Mouse (Mus musculus) thymus, postnatal 10 days (tissue): Measurements from ENCODE around the gene Duxf3.
"Not testable (repeated sequence)": the region's sequence is repeated elsewhere in the genome, so short reads cannot be mapped to it uniquely, and the experiment has no call there.

ENCODE experiments used
- DNase-seq, 2 experiments: peaks; one replicate each; pipeline ENCODE4 v3.0.0; 2021; ENCODE audit warnings: low spot score in 2 of 2

Gene Duxf3

GRCm38 (mm10) chr10:58223161-58223560, 9.3 kb downstream of the Duxf3 start:
- not testable (repeated sequence) for DNase-seq

- DNase-seq, result not testable (repeated sequence)
Observed at GRCm38 (mm10) chr10:58221571-58221970, 10.9 kb downstream of the Duxf3 start.

GRCm38 (mm10) chr10:58220726-58221125, 11.7 kb downstream of the Duxf3 start:
- no peak for DNase-seq

GRCm38 (mm10) chr10:58217366-58217765, 15.1 kb downstream of the Duxf3 start:
- DNase-seq, result no peak

GRCm38 (mm10) chr10:58215353-58215752, 17.1 kb downstream of the Duxf3 start:
- no peak for DNase-seq

GRCm38 (mm10) chr10:58214934-58215333, 17.5 kb downstream of the Duxf3 start:
- no peak for DNase-seq

GRCm38 (mm10) chr10:58214497-58214896, 18.0 kb downstream of the Duxf3 start:
- no peak for DNase-seq

- no peak for DNase-seq
Observed at GRCm38 (mm10) chr10:58212230-58212629, 20.2 kb downstream of the Duxf3 start.

GRCm38 (mm10) chr10:58211213-58211612, 21.3 kb downstream of the Duxf3 start:
- DNase-seq, result no peak

- no peak for DNase-seq
Observed at GRCm38 (mm10) chr10:58210514-58210913, 22.0 kb downstream of the Duxf3 start.

- no peak for DNase-seq
Observed at GRCm38 (mm10) chr10:58209710-58210467, 22.6 kb downstream of the Duxf3 start.

GRCm38 (mm10) chr10:58206639-58207404, 25.7 kb downstream of the Duxf3 start:
- no peak for DNase-seq

GRCm38 (mm10) chr10:58205986-58206385, 26.5 kb downstream of the Duxf3 start:
- no peak for DNase-seq
